Mouse (Mus musculus) myocyte (in vitro differentiated cells): Measurements from ENCODE around the gene Spem1.

Experiments used
- CEBPB ChIP-seq: IDR thresholded peaks from 2 replicates; pipeline ENCODE4 v1.6.1; 2011; ENCODE audit warnings: mild to moderate bottlenecking, moderate library complexity; ENCODE audit not compliant: poor library complexity, insufficient read depth, severe bottlenecking
- POLR2A ChIP-seq: IDR thresholded peaks from one replicate; pipeline ENCODE4 v1.6.1; 2011; ENCODE audit warnings: low read depth, mild to moderate bottlenecking, control low read depth, moderate library complexity; ENCODE audit not compliant: insufficient read length
- POLR2AphosphoS2 ChIP-seq: IDR thresholded peaks from one replicate; pipeline ENCODE4 v1.6.1; 2011; ENCODE audit warnings: low read depth, control low read depth; ENCODE audit not compliant: insufficient read length
- TCF12 ChIP-seq: IDR thresholded peaks from one replicate; pipeline ENCODE4 v1.6.1; 2011; ENCODE audit warnings: mild to moderate bottlenecking, control low read depth; ENCODE audit not compliant: poor library complexity, insufficient read depth, severe bottlenecking
- USF1 ChIP-seq: IDR thresholded peaks from one replicate; pipeline ENCODE4 v1.6.1; 2011; ENCODE audit warnings: low read depth, mild to moderate bottlenecking, control low read depth, moderate library complexity

- TF ChIP-seq POLR2A (no peak), POLR2AphosphoS2 (no peak), USF1 (no peak), TCF12 (no peak), CEBPB (no peak)
Measured at GRCm38 (mm10) chr11:69849884-69850283, 27.9 kb upstream of the Spem1 start.
